Mouse (Mus musculus) mature B cell (primary cell): ENCODE data around the gene S100a11.

Source experiments
- in situ Hi-C: fragments of 300-500 bp; cut with MboI; formaldehyde crosslinking; loops from 2 replicates; pipeline ENCODE4 v1.14.3; 2019

S100a11 gene

GRCm38 (mm10) chr3:93557471-93557870 is 37.2 kb downstream of the S100a11 start:
- in situ Hi-C loops, result no loop called here

- in situ Hi-C loops, result no loop called here
Observed at GRCm38 (mm10) chr3:93559961-93560360, 39.7 kb downstream of the S100a11 start.

GRCm38 (mm10) chr3:93562372-93562771 is 42.1 kb downstream of the S100a11 start:
- in situ Hi-C loops, result no loop called here

- in situ Hi-C loops, result no loop called here
Observed at GRCm38 (mm10) chr3:93563216-93563615, 42.9 kb downstream of the S100a11 start.

GRCm38 (mm10) chr3:93566892-93567291 is 46.6 kb downstream of the S100a11 start:
- in situ Hi-C loops, result no loop called here

- in situ Hi-C loops, result no loop called here
Observed at GRCm38 (mm10) chr3:93567721-93568120, 47.4 kb downstream of the S100a11 start.

- in situ Hi-C loops, result no loop called here
Observed at GRCm38 (mm10) chr3:93568428-93569040, 48.2 kb downstream of the S100a11 start.

GRCm38 (mm10) chr3:93569046-93569445 is 48.8 kb downstream of the S100a11 start:
- in situ Hi-C loops, result no loop called here

GRCm38 (mm10) chr3:93572058-93572791 is 51.9 kb downstream of the S100a11 start:
- in situ Hi-C loops, result no loop called here
